Mouse (Mus musculus): ENCODE results near the gene Ulk3.

Gene Ulk3

DNA sequence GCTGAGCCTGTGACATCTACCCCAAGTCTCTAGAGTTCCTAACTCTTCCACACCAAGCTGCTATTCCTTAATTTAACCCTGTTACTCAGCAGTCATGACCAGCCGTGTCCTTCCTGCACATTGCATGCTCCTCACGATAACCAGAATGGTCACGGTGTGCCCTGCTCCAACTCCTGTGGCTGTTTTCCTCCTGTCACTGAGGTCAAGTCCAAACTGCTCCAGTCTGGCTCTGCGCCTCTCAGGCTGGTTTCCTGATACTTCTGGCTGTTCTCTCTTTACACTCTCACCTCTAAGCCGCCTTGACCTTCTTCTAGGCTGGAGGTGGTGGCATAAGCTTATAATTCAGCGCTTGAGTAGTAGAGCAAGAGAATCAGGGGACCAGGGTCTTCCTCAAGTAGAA, 20.8 kb upstream of the Ulk3 start:
- no peak for DNase-seq (ENCODE audit: low read depth, low spot score)

DNA sequence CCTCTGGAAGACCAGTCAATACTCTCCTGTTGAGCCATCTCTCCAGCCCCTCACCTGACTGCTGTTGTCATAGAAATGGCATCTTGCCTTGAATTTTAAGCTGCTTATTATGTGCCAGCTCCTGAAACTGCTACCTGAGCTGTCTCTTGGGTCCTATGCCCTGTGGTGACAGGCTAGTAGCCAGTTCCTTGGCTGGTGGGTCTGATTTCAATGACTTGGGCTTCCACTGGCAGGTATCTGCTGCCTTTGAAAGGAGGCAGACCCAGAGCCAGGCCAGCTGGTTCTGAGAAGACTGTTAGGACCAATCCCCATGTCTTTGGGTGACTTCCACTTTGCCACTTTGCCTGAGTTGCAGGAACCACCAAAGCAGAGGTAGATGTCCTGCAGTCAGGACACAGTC, 14.9 kb upstream of the Ulk3 start:
- DNase-seq (ENCODE audit: low read depth, low spot score) = no peak

DNA sequence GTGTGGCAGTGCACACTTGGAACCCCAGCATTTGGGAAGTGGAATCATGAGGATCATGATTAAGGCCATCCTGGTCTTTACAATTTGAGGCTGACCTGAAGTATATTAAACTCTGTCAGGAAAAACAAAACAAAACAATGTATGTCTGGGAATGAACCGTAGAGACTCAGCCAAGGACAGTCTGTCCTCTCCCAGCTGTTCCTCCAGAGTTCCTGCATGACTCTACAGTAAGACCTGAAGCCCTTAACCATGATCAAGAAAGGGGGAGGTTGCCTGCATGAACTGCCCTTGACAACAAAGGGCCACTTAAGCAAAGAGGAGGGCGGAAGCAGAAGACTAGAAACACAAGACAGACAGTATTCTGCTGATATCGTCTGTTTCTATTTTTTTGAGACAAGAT, 13.7 kb upstream of the Ulk3 start:
- no peak for DNase-seq (ENCODE audit: low read depth, low spot score)

DNA sequence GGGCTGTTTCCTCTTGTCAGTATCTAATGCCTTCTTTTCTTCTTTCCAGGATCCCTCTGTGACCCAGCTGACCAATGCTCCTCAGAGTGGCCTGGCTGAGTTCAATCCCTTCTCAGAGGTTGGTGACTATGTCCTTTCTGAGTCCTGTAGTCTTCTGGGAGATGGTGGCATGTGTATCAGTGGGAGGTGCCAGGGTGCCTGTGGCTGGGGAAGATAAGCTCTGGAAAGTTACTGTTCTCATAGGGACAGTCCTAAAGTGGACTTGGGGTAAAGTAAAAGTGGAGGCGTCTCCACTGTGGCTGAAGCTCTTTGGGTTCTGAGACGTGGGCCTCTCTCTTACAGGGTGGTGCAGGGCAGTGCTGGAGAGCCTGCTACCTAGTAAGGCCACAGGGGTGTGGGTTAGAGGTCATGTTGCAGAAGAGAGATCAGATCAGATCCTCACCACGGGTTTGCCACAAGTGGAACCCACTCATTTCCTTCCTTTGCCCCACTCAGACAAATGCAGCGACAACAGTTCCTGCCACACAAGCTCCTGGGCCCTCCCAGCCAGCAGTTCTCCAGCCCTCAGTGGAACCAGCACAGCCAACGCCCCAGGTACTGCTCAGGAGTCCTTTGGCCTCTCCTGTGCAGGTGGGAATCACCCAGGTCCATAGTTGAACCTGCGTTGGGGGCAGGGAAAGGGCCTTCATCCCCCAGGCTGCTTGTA, 12.0 kb upstream of the Ulk3 start:
- no peak for DNase-seq (ENCODE audit: low read depth, low spot score)

DNA sequence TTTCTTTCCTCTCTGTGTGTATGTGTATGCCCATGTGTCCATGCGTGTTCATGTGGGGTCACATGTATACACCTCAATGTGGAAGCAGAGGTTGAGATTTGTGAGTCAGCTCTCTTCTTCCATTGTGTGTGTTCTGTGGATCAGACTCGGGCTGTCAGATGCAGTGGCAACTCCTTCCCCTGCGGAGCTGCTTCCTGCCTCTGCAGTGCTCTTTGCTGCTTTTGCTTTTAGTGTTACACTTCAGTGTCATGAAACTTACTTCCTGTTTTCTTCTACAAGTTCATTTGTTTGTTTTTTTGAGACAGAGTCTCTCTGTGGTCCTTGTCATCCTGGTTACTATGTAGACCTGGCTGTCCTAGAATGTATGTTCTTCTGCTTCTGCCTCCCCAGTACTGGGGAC, 4.3 kb upstream of the Ulk3 start:
- DNase-seq (ENCODE audit: low read depth, low spot score) = no peak

DNA sequence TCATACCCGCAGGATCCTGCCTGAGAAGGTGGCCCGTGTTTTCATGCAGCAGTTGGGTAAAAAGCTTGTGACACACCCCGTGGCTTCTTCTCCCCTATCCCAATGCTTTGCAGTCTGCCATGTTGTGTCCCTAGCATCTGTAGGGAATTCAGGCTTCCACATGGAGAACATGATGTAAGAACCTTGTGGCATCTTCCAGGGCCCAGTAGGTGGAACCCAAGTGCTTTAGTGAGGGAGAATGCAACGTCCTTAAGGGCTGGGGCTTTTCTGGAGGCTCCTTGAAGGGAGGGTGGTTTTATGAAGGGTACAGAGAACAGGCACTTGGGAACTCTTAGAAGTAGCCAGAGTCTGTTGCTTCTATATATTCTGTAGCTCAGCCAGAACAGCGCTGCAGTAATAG, 1.5 kb downstream of the Ulk3 start:
- no peak for DNase-seq (ENCODE audit: low read depth, low spot score)

DNA sequence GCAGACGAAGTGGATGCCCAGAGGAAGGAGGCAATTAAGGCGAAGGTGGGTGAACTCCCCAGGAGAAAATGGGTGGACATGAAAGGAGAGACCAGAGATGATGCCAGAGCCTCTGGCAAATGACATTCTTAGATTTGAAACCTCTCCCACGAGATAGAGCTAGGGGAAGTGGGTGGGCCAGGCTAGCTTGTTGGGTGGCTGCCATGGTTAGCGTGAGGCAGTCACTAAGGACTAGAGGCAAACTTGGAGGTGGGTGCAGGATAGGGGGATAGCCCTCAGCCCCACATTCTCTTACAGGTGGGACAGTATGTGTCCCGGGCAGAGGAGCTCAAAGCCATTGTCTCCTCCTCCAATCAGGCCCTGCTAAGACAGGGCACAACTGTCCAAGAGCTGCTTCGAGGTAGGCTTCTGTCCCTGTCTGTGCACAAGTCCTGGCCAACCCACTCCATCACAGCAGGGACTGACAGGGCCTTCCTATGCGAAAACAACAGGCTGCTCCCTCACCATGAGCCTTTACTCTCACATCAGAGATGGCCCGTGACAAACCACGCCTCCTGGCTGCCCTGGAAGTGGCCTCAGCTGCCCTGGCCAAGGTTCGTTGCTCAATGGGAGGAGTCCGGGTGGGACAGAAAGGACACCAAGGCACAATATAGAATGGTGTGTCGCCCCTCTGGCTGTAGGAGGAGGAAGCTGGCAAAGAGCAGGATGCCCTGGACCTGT, 4.4 kb downstream of the Ulk3 start:
- no peak for DNase-seq (ENCODE audit: low read depth, low spot score)

DNA sequence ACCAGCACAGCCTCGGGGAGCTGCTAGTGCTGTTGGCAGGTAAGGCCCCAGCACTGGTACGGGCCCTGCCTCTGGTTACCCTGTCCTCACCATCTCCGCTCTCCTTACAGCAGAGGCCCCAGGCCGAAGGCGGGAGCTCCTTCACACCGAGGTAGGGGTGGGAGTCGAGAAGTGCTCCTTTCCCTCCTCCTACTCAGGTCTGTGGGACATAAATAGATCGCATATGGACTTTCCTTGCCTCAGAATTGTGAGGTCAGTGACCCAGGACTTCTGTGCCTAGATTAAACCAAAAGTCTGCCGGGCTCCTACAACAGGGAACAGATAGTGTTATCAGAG, 4.9 kb downstream of the Ulk3 start:
- no peak for DNase-seq (ENCODE audit: low read depth, low spot score)

DNA sequence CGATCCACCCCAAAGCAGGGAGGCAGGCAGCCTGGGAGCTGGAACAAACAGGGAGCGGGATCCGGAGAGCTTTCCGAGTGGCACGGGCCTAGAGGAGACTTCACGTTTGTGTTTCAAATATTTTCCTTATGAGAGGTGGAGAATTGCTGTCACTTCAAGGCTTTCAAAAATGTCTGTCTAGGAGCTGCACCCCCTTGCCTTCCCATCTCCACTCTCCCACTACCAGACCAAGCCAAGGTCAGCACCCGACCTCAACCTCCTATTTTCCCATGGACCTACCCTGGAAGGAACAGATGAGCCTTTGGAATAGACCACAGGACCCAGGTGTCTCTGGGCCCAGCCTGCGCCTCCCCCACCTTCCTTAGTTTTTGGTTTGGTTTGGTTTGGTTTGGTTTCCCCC, 8.0 kb downstream of the Ulk3 start:
- DNase-seq (ENCODE audit: low read depth, low spot score) = no peak

DNA sequence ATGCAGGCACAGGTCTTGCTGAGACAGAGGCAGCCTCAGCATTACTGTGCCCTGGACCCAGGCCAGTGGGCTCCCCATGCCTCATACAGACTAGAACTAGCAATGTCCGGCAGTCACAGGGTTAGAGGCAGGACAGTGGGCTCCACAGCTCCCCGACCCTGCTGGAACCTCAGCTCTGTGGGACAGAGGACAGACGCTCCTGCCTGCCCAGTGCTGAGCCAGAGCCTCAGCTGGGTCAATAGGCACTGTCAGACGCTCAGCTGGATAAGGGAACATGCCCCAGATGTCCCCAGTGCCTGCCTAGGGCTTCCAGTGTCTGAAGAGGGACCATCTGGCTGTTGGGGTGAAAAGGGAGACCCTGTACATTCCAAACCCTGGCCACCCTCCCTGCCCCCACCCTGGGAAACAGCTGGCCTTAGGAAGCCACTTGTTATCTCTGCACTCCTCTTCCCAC, 8.7 kb downstream of the Ulk3 start:
- peak; percentile 50 for DNase-seq (ENCODE audit: low read depth, low spot score)

DNA sequence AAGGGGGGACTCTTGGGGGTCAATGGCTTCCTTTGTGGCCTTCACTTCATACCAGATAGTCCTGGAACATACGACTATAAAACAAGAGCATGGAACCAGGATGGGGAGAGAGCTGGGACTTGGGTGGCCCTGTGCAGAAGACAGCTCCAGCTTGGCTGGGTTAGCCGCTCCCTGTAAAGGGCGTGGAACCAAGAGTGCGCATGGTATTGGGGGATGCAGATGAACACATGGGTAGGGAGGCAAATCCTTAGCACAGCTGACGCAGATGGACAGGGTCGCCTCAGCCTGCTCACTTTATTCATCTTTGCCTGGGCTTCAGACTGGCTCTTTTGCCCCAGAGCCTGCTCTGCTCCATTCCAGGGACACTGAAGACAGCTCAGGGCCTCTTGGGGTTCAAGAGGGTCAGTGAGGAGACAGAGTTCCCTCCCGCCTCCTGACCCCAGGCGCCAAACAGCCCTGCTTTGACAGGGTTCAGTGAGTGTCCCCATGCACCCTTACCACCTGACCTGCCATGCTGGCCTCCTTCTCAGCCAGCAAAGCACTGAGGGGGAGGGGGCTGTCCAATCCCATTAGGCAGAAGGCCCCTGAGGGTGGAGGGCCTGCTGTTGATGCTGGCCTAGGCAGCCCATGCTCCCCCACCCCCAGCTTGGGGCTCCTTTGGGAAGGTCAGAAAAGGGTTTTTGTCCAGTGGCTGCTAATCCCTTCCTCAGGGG, 9.8 kb downstream of the Ulk3 start:
- no peak for DNase-seq (ENCODE audit: low read depth, low spot score)

DNA sequence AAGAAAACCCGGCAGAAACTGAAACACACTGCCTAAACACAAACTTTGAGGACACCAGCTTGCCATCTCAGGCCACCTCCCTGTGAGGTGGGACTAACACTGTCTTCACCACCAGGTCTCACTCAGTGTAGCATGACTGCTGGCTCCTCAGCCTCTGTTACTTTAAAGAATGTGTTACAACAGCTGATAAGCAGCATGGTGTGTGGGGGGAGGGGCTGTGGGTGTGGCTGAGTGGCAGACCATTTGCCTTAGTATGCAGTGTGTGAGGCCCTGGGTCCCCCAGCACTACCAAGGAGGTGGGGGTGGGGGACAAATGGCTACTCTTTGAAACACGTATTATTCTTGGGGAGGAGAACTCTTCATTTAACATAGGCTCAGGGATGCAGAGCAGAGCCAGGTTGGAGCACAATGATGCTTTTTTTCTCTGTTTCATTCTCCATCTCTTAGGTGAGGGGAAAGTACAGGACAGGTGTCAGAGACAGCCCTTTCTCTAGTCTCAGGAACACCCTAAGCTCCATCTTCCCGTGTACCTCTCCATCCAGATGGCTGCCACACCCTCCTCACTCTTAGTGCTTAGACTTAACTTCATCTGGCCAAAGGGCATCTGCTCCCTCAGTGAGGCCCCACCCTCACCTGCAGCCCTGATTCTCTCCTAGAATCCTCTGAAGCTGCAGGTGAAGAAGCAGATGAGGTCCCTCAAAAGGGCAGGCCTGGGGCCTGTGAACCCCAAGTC, 11.5 kb downstream of the Ulk3 start:
- DNase-seq (ENCODE audit: low read depth, low spot score) = peak; percentile 43

DNA sequence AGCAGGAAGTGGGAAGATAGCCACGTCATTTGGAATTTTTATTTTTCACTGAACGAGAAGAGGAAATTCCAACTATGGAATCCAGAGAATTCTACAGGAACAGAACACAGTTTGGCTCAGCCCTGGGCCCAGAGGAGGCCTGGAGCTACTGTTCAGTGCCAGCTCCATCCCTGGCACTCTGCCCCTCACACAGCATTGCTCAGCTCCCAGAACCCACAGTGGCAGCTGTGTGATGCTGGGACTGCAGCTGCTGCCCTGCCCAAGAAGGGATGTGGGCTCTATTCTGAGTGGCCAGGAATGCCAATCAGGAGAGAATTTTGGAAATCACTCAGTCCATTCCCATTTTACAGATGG, 12.1 kb downstream of the Ulk3 start:
- no peak for DNase-seq (ENCODE audit: low read depth, low spot score)

DNA sequence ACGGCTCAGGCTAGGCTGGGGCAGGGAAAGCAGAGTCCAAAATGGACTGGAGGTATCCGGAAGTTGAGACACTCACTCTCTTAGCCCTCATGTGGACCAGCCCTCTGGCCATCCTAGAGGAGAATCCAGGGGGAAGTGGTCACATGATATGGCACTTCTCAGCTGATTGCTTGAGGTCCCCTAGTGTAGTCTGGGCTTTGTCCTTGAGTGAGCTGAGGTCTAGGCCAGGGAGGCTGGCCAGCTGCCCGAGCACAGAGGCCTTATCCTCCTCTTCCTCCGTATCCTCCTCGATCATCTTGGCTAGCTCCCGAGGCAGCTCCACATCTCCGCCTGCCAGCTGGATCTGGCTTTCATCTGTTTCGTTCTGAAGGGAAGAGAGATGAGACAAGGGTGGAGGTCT, 12.8 kb downstream of the Ulk3 start:
- no peak for DNase-seq (ENCODE audit: low read depth, low spot score)

DNA sequence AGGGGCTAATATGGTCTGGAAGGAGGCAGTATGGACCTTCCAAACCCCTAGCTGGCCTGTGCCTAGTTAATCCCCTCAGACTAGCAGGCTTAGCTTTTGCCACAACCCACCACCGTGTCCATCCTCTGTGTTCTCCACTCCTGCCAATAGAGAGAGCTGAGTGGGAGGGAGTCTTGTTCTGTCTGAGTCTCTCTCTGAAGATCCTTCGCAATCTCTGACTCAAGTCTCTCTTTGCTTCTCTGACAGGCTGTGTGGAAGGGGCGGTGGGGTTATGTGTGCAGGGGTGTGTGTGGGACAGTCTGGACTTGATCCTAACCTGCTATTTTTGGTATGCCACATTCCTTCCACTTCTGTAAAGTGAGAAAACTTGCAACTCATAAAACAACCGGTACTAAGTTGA, 15.6 kb downstream of the Ulk3 start:
- no peak for DNase-seq (ENCODE audit: low read depth, low spot score)

DNA sequence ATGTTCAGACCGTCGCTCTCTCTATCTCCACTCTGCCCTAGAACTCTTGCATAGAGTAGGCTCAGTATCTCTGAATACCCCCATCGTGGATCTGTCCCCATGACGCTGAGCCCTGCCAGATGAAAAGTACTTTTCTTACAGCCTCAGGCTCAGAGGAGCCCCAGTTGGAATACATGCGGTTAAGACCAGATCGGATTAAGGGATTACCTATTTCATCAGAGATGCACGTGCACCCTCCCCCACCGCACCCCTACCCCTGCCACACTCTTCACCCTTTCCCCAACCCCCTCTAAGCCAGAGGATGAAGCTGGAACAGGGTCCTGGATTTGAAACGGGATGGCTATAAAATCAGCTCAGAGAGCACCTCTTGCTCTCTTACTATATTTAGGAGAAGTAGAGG, 16.3 kb downstream of the Ulk3 start:
- no peak for DNase-seq (ENCODE audit: low read depth, low spot score)

DNA sequence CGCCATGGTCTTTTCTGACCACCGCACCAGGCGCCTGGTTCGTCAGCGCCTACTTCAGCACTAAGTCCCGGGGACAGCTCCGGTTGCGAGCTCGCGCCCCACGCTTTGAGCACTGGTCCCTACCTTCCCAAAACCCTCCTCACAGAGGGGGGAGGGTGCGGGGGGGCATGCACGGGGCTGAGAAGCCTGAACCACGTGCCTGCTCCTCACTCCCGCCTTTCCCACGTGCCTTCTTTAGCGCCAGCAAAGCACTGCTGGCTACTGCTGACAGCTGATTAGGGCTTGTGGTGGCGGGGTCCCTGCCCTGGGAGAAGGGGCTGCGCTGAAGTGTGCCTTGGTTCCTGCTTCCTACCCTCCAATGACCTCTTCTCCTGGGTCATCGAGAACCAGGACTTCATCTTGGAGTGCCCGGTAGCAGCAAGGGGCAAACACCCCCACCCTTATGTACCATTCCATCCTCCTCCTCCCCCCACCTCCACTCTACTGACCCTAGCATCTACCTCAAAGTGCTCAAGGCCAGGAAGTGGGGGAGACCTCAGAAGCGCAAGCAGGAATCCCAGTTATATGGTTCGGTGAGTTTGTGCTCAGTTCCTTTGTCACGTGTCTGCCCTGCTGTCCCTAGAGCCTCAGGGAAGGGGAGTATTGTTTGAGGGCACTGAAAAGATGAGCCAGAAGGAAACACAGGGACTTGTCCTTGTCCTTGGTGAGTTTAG, 17.0 kb downstream of the Ulk3 start, which contains the start of gene Cplx3:
Gene Cplx3, minus strand, starts transcription at position 143 of the 713 bp plus-strand sequence.
- peak; percentile 86 for DNase-seq (ENCODE audit: low read depth, low spot score)

DNA sequence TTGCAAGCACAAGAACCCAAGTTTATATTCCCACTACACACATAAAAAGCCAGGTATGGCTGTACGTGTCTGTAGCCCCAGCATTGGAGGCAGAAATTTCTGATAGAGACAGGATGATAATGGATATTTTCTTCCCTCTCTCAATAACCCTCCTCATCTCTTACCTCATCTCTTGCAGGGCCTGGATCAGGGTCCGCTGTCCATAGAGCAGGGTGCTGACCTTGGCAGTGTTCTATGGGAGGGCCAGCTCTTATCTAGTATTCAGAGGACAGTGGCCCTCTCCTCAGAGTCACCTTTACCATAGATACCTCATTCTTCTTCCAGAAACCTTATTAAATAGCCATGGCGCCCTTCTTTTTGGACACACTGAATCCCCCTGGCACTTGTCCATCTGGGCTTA, 20.6 kb downstream of the Ulk3 start:
- DNase-seq (ENCODE audit: low read depth, low spot score) = no peak

DNA sequence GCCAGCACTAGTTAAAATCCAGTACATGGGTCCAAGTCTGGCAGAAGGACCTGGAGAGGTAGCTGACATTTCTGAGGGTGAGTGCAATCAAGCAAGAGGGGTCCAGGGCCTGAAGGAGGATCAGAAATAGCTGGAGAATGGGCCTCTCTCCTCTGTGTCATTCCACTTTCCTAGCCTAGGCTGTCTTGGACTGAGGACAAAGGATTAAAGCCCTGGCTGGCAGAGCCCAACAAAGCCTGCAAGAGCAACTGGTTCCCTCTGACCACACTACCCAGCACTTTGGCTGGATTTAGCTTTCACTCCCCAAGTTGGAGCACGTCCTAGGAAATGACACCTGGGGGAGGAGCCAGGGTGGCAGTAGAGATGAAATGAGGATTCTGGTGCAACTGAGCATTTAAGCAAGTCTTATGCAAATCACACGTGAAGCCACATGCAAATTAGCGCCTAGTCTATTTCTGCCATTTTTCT, 21.1 kb downstream of the Ulk3 start:
- DNase-seq (ENCODE audit: low read depth, low spot score) = no peak

DNA sequence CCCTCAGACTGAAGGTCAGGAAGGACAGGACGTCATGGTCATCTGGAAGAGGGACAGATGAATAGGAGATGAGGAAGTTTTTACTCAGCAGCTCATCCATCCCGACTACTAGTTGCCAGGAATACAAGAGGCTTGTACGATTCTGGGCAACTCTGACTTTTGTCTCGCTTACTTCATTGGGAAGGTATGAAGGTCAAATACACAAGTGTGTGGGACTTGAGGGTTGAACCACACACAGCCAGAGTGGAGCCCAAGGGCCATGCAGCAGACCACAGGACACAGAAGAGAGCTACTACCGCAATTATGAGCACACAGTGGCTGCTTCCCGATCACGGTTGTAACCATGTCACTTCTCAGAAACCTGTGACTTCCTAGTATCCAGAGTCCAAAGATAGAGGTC, 23.3 kb downstream of the Ulk3 start:
- no peak for DNase-seq (ENCODE audit: low read depth, low spot score)

DNA sequence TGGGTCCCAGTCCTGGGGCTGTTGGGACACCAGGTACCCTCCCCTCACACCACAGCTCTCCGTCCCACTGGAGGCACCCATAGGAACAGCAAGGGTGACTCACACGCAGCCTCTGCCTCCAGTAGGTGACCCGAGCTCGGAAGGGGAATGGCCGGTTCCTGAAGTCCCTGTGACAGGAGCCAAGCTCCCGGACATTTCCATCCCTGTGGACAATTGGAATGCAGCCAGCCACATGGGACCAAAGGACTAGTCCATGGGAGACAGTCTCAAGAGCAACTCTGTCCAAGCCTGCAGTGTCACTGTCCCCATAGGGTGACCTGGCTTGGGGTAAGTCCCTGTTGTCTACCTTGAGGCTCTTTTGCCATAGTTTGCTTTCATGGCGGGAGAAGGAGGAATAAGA, 24.7 kb downstream of the Ulk3 start:
- no peak for DNase-seq (ENCODE audit: low read depth, low spot score)

DNA sequence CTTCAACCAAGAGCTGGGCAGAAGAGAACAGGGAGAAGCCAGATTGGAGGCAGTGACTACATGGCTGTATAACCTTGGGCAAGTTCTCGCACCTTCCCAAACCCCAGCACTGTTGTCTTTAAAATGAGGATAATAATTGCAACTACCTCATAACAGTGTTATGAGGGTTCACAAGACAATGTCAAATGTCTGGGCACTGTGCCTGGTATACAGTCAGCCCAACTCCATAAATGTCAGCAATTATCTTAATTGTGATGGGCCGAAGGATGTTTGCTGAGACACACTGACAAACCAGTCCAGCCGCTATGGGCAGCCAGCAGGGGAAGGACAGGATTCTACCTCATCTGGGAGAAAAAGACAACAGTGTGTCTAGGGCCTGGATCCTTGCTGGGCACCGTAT, 25.5 kb downstream of the Ulk3 start:
- DNase-seq (ENCODE audit: low read depth, low spot score) = no peak

Data from mesoderm, embryonic 11.5 days (tissue).